Mouse (Mus musculus): ENCODE measurements around the gene Pik3ap1. TPM values are rescaled to one million over a fixed set of nuclear protein-coding genes. Genes with fewer than 3 reads are reported as not detected.
A peak's percentile ranks its signal among the peaks of the same experiment; 100 is the strongest.
"Not testable (repeated sequence)": the region's sequence is repeated elsewhere in the genome, so short reads cannot be mapped to it uniquely, and the experiment has no call there.

Gene Pik3ap1
- 1.6 and 1.9 TPM in 2 replicates for polyA plus RNA-seq (2015; fragmentation: Nextera tagmentation; extraction: Ambion mirVana)

DNA sequence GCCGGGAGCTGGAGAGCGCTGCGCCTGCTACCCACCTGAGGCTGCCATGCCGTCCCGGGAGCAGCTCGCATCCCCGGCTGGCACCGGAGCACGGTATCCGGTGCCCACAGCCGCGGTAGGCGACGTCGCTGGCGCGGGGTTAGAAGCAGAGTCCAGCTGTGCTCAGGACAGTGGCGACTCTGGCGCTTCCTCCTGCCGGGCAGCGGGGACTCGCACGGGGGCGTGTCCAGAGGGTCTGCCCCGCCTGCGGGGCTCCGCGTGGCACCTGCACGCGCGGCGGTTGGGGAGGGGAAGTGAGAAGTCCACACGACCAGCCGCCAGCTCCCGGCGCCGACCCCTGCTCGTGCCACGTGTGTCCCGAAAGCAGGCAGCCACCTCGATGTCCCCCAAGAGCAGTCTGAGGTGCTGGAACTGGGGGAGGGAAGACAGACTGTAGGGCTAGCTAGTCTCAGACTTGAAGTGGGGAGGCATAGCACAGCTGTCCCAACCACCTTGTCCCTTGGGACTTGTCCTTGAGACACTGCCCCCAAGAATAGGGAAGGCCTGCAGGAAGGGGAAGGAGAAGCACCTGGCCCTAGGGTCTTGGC, at the start of gene Pik3ap1:
Pik3ap1 (minus strand) TSS at position 181 of the 587 bp plus-strand sequence.
- under 1% methylated on average over 37 of the region's 41 CpGs for WGBS
- 0 out of 2 replicates have a peak, but pooled peaks cover 2% of the 10 kb centered on the region for H3K4me1 ChIP-seq (replicated peaks; ENCODE audit: control insufficient read depth, insufficient read depth)
- DNase-seq (ENCODE audit: low spot score) = peak; percentile 56

DNA sequence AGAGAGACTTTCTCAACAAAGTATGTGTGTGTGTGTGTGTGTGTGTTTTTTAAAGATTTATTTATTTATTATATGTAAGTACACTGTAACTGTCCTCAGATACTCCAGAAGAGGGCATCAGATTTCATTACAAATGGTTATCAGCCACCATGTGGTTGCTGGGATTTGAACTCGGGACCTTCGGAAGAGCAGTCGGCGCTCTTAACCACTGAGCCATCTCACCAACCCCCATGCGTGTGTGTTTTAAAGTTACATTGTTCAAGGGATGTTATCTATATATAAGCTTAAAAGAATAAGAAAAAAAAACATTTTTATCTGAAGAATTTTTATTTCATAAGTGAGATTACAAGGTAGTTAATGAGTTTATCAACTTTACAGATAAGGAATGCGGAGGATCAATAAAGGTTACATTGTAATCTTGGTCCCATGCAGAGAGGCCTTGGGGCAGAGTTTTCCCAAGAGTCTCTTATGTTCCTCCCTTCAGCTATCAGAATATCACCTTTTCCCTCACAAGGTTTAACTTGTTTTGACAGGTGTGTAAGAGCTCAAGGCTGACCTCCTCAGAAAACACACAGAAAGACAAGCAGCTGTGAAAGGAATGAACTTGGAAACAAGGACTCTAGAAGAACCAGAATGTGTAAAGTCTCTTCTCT, 46.7 kb upstream of the Pik3ap1 start:
- H3K9ac ChIP-seq (ENCODE audit: low read length); H3K36me3 ChIP-seq (ENCODE audit: control insufficient read depth, insufficient read depth, low read length); DNase-seq (ENCODE audit: low spot score); H3K9me3 ChIP-seq (ENCODE audit: control insufficient read depth, low read length); H3K4me2 ChIP-seq (replicated peaks; ENCODE audit: low read depth); H3K4me1 ChIP-seq (replicated peaks; ENCODE audit: control insufficient read depth, insufficient read depth); H3K4me3 ChIP-seq (ENCODE audit: low read depth, low read length); H3K27ac ChIP-seq (replicated peaks); H3K27me3 ChIP-seq (ENCODE audit: control insufficient read depth, insufficient read depth, low read length); ATAC-seq (ENCODE audit: low FRiP score, low TSS enrichment): not testable (repeated sequence)
- WGBS = no CpG with 5 or more reads among the region's 6 CpGs

More for the DNA sequence above, at the start of gene Pik3ap1:
- Histone ChIP-seq H3K27me3 (ENCODE audit: control insufficient read depth, insufficient read depth, low read length) (no peaks in the 10 kb centered on the region), H3K27ac (replicated peaks) (no peak within 1 kb of the TSS), H3K36me3 (ENCODE audit: control insufficient read depth, insufficient read depth, low read length) (no peaks in the 10 kb centered on the region), H3K4me3 (ENCODE audit: low read depth, low read length) (peak within 1 kb of the TSS; percentile 45), H3K9me3 (ENCODE audit: control insufficient read depth, low read length) (no peaks in the 10 kb centered on the region), H3K9ac (ENCODE audit: low read length) (peak within 1 kb of the TSS; percentile 45), H3K4me2 (replicated peaks; ENCODE audit: low read depth) (peak within 1 kb of the TSS; percentile 92)
- TF ChIP-seq EP300 (optimal IDR thresholded peaks at IDR 0.05) = no peak
- TF ChIP-seq CTCF (IDR thresholded peaks at IDR 0.05; ENCODE audit: low read depth) = no peak
- peak; percentile 47; the same call in 1 of the 2 replicates for ATAC-seq (ENCODE audit: low FRiP score, low TSS enrichment)

DNA sequence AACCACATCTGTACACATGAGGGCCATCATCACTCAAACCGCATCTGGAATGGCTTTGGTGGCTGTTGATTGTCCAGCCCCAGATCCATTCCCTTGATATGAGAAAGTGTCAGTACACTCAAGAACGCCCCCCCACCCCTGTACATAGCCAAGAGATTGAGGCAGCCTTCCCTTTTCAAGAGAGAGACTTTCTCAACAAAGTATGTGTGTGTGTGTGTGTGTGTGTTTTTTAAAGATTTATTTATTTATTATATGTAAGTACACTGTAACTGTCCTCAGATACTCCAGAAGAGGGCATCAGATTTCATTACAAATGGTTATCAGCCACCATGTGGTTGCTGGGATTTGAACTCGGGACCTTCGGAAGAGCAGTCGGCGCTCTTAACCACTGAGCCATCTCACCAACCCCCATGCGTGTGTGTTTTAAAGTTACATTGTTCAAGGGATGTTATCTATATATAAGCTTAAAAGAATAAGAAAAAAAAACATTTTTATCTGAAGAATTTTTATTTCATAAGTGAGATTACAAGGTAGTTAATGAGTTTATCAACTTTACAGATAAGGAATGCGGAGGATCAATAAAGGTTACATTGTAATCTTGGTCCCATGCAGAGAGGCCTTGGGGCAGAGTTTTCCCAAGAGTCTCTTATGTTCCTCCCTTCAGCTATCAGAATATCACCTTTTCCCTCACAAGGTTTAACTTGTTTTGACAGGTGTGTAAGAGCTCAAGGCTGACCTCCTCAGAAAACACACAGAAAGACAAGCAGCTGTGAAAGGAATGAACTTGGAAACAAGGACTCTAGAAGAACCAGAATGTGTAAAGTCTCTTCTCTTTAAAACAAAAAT, 41.2 kb upstream of the Pik3ap1 start:
- no CpG with 5 or more reads among the region's 8 CpGs for WGBS
- ATAC-seq (ENCODE audit: low FRiP score, low TSS enrichment) = not testable (repeated sequence)

DNA sequence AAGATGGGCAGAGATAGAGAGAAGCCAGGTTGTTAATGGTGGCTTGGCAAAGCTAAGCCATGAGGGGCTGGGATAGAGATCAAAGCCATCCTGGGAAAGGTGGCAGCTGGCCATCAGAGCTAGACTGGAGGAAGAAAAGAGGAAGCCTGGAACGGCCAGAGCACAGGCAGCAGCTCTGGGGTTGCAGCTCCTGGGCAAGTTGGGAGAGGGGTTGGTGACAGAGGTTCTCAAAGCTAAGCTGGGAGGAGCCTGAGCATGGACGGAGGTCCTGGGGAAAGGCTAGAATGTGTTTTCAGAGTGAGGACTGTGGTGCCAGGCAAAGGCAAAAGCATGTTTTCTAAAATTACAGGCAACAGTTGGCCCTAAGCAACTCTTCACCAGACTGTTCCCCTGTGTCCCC, 36.4 kb upstream of the Pik3ap1 start:
- no peak overlapping the region for H3K9ac ChIP-seq (ENCODE audit: low read length)
- no peak for ATAC-seq (ENCODE audit: low FRiP score, low TSS enrichment)
- WGBS = 33% methylated on average over 2 of the region's 2 CpGs

More for the DNA sequence above, 41.2 kb upstream of the Pik3ap1 start:
- not testable (repeated sequence) for DNase-seq (ENCODE audit: low spot score); H3K9me3 ChIP-seq (ENCODE audit: control insufficient read depth, low read length); H3K27me3 ChIP-seq (ENCODE audit: control insufficient read depth, insufficient read depth, low read length); H3K4me1 ChIP-seq (replicated peaks; ENCODE audit: control insufficient read depth, insufficient read depth); H3K27ac ChIP-seq (replicated peaks); H3K9ac ChIP-seq (ENCODE audit: low read length); H3K4me3 ChIP-seq (ENCODE audit: low read depth, low read length); H3K4me2 ChIP-seq (replicated peaks; ENCODE audit: low read depth); H3K36me3 ChIP-seq (ENCODE audit: control insufficient read depth, insufficient read depth, low read length)

DNA sequence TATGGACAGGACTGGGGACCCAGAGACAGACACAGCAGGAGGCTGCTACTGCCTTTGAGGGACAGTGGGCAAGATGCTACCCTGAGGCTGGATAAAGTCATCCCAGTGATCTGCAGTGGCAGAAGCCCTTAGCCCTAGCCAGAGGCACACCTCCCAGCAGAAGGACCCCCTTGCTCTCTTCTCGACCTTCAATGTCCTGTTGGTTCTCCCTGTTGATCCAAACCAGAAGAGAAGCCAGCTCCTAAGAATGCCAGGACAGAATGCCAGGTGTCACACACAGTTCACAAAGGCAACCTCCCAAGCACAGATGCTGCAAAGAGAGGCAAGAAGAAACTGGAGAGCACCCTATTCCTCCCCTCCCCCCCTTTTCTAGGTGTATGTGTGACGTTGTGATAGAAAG, 33.9 kb upstream of the Pik3ap1 start:
- no peaks in the 10 kb centered on the region for H3K27me3 ChIP-seq (ENCODE audit: control insufficient read depth, insufficient read depth, low read length)
- no peak overlapping the region for H3K9ac ChIP-seq (ENCODE audit: low read length)
- H3K4me1 ChIP-seq (replicated peaks; ENCODE audit: control insufficient read depth, insufficient read depth) = no peaks in the 10 kb centered on the region
- DNase-seq (ENCODE audit: low spot score) (no peak), ATAC-seq (ENCODE audit: low FRiP score, low TSS enrichment) (no peak)
- no peak overlapping the region for H3K4me2 ChIP-seq (replicated peaks; ENCODE audit: low read depth)
- H3K27ac ChIP-seq (replicated peaks) = no peak overlapping the region
- H3K4me3 ChIP-seq (ENCODE audit: low read depth, low read length) = no peak overlapping the region
- H3K36me3 ChIP-seq (ENCODE audit: control insufficient read depth, insufficient read depth, low read length) = no peaks in the 10 kb centered on the region
- WGBS = 68% methylated on average over 2 of the region's 2 CpGs
- H3K9me3 ChIP-seq (ENCODE audit: control insufficient read depth, low read length) = no peaks in the 10 kb centered on the region
- no peak for TF ChIP-seq EP300 (optimal IDR thresholded peaks at IDR 0.05)
- no peak for TF ChIP-seq CTCF (IDR thresholded peaks at IDR 0.05; ENCODE audit: low read depth)

More for the DNA sequence above, 36.4 kb upstream of the Pik3ap1 start:
- no peak overlapping the region for H3K4me3 ChIP-seq (ENCODE audit: low read depth, low read length)
- H3K9me3 ChIP-seq (ENCODE audit: control insufficient read depth, low read length) = no peaks in the 10 kb centered on the region
- no peak for DNase-seq (ENCODE audit: low spot score)
- H3K27me3 ChIP-seq (ENCODE audit: control insufficient read depth, insufficient read depth, low read length) = no peaks in the 10 kb centered on the region
- TF ChIP-seq EP300 (optimal IDR thresholded peaks at IDR 0.05) (no peak), CTCF (IDR thresholded peaks at IDR 0.05; ENCODE audit: low read depth) (no peak)
- no peaks in the 10 kb centered on the region for H3K36me3 ChIP-seq (ENCODE audit: control insufficient read depth, insufficient read depth, low read length)
- no peak overlapping the region for H3K27ac ChIP-seq (replicated peaks)
- no peaks in the 10 kb centered on the region for H3K4me1 ChIP-seq (replicated peaks; ENCODE audit: control insufficient read depth, insufficient read depth)
- H3K4me2 ChIP-seq (replicated peaks; ENCODE audit: low read depth) = no peak overlapping the region

Data from stomach, postnatal 0 days (tissue).